Mouse (Mus musculus): Measurements from ENCODE around the gene Fdps. TPM values are rescaled to one million over a fixed set of nuclear protein-coding genes. Genes with fewer than 3 reads are reported as not detected.

Fdps gene
- polyA plus RNA-seq (2015; fragmentation: Nextera tagmentation; extraction: Ambion mirVana), result 625 and 664 TPM in 2 replicates

- peak; percentile 99 for ATAC-seq
- Histone ChIP-seq H3K27me3 (replicated peaks; ENCODE audit: control insufficient read depth, insufficient read depth, low read length) (no peaks in the 10 kb centered on the region), H3K4me3 (ENCODE audit: low read length) (peak within 1 kb of the TSS; percentile 81), H3K36me3 (ENCODE audit: control insufficient read depth, insufficient read depth, low read length) (peaks cover 14% of the 10 kb centered on the region), H3K27ac (ENCODE audit: low read length) (peak within 1 kb of the TSS; percentile 85), H3K4me1 (ENCODE audit: control insufficient read depth, insufficient read depth, low read length) (peaks cover 30% of the 10 kb centered on the region), H3K9ac (ENCODE audit: low read depth, low read length) (peak within 1 kb of the TSS; percentile 79), H3K9me3 (ENCODE audit: control insufficient read depth, low read length) (no peaks in the 10 kb centered on the region), H3K4me2 (ENCODE audit: low read depth, low read length) (peak within 1 kb of the TSS; percentile 95)
- WGBS, result under 1% methylated on average over 26 of the region's 26 CpGs
Observed at GRCm38 (mm10) chr3:89101812-89102494, at the start of gene Fdps. TSS of gene Fdps (minus strand) at chr3:89101959.

- Histone ChIP-seq H3K9me3 (ENCODE audit: control insufficient read depth, low read length) (no peaks in the 10 kb centered on the region), H3K27me3 (replicated peaks; ENCODE audit: control insufficient read depth, insufficient read depth, low read length) (no peaks in the 10 kb centered on the region), H3K4me1 (ENCODE audit: control insufficient read depth, insufficient read depth, low read length) (0 out of 2 replicates have a peak, but pooled peaks cover 3% of the 10 kb centered on the region), H3K36me3 (ENCODE audit: control insufficient read depth, insufficient read depth, low read length) (no peaks in the 10 kb centered on the region), H3K9ac (ENCODE audit: low read depth, low read length) (no peak overlapping the region), H3K27ac (ENCODE audit: low read length) (no peak overlapping the region), H3K4me3 (ENCODE audit: low read length) (no peak overlapping the region), H3K4me2 (ENCODE audit: low read depth, low read length) (peak overlapping the region; percentile 50; the same call in 1 of the 2 replicates)
- no peak for ATAC-seq
- 66% methylated on average over 14 of the region's 14 CpGs for WGBS
Observed at GRCm38 (mm10) chr3:89148567-89148966, 46.8 kb upstream of the Fdps start.

- Histone ChIP-seq H3K4me1 (ENCODE audit: control insufficient read depth, insufficient read depth, low read length) (0 out of 2 replicates have a peak, but pooled peaks cover 3% of the 10 kb centered on the region), H3K27me3 (replicated peaks; ENCODE audit: control insufficient read depth, insufficient read depth, low read length) (no peaks in the 10 kb centered on the region), H3K9me3 (ENCODE audit: control insufficient read depth, low read length) (no peaks in the 10 kb centered on the region), H3K36me3 (ENCODE audit: control insufficient read depth, insufficient read depth, low read length) (peaks cover under 1% of the 10 kb centered on the region; the same call in 1 of the 2 replicates), H3K27ac (ENCODE audit: low read length) (peak overlapping the region; percentile 40), H3K9ac (ENCODE audit: low read depth, low read length) (peak overlapping the region; percentile 54), H3K4me3 (ENCODE audit: low read length) (peak overlapping the region; percentile 30), H3K4me2 (ENCODE audit: low read depth, low read length) (peak overlapping the region; percentile 50)
- ATAC-seq, result peak; percentile 66; the same call in 1 of the 2 replicates
- 10% methylated on average over 15 of the region's 15 CpGs for WGBS
Observed at GRCm38 (mm10) chr3:89147979-89148311, 46.2 kb upstream of the Fdps start.

- peaks cover 4% of the 10 kb centered on the region; the same call in 1 of the 2 replicates for H3K36me3 ChIP-seq (ENCODE audit: control insufficient read depth, insufficient read depth, low read length)
- peak overlapping the region; percentile 30 for H3K4me3 ChIP-seq (ENCODE audit: low read length)
- H3K4me1 ChIP-seq (ENCODE audit: control insufficient read depth, insufficient read depth, low read length), result 0 out of 2 replicates have a peak, but pooled peaks cover 3% of the 10 kb centered on the region
- peak overlapping the region; percentile 54 for H3K9ac ChIP-seq (ENCODE audit: low read depth, low read length)
- H3K27ac ChIP-seq (ENCODE audit: low read length), result peak overlapping the region; percentile 40
- WGBS, result 22% methylated on average over 26 of the region's 26 CpGs
- peak; percentile 94 for ATAC-seq
- no peaks in the 10 kb centered on the region for H3K9me3 ChIP-seq (ENCODE audit: control insufficient read depth, low read length)
- H3K4me2 ChIP-seq (ENCODE audit: low read depth, low read length), result peak overlapping the region; percentile 50
- H3K27me3 ChIP-seq (replicated peaks; ENCODE audit: control insufficient read depth, insufficient read depth, low read length), result no peaks in the 10 kb centered on the region
Observed at GRCm38 (mm10) chr3:89147101-89147978, 45.6 kb upstream of the Fdps start.

GRCm38 (mm10) chr3:89145566-89145965, 43.8 kb upstream of the Fdps start:
- H3K4me3 ChIP-seq (ENCODE audit: low read length), result no peak overlapping the region
- H3K27ac ChIP-seq (ENCODE audit: low read length), result no peak overlapping the region
- WGBS, result 63% methylated on average over 8 of the region's 8 CpGs
- no peaks in the 10 kb centered on the region for H3K9me3 ChIP-seq (ENCODE audit: control insufficient read depth, low read length)
- 0 out of 2 replicates have a peak, but pooled peaks cover 3% of the 10 kb centered on the region for H3K4me1 ChIP-seq (ENCODE audit: control insufficient read depth, insufficient read depth, low read length)
- no peak overlapping the region for H3K9ac ChIP-seq (ENCODE audit: low read depth, low read length)
- no peaks in the 10 kb centered on the region for H3K27me3 ChIP-seq (replicated peaks; ENCODE audit: control insufficient read depth, insufficient read depth, low read length)
- no peak for ATAC-seq
- H3K36me3 ChIP-seq (ENCODE audit: control insufficient read depth, insufficient read depth, low read length), result peaks cover 4% of the 10 kb centered on the region; the same call in 1 of the 2 replicates
- no peak overlapping the region for H3K4me2 ChIP-seq (ENCODE audit: low read depth, low read length)

- Histone ChIP-seq H3K4me3 (ENCODE audit: low read length) (no peak overlapping the region), H3K27me3 (replicated peaks; ENCODE audit: control insufficient read depth, insufficient read depth, low read length) (no peaks in the 10 kb centered on the region), H3K4me1 (ENCODE audit: control insufficient read depth, insufficient read depth, low read length) (peaks cover 6% of the 10 kb centered on the region; the same call in 1 of the 2 replicates), H3K9me3 (ENCODE audit: control insufficient read depth, low read length) (no peaks in the 10 kb centered on the region), H3K4me2 (ENCODE audit: low read depth, low read length) (no peak overlapping the region), H3K9ac (ENCODE audit: low read depth, low read length) (no peak overlapping the region), H3K36me3 (ENCODE audit: control insufficient read depth, insufficient read depth, low read length) (peaks cover 4% of the 10 kb centered on the region; the same call in 1 of the 2 replicates), H3K27ac (ENCODE audit: low read length) (no peak overlapping the region)
- ATAC-seq, result no peak
- 77% methylated on average over 10 of the region's 10 CpGs for WGBS
Observed at GRCm38 (mm10) chr3:89144821-89145220, 43.1 kb upstream of the Fdps start.

- peak overlapping the region; percentile 64 for H3K9ac ChIP-seq (ENCODE audit: low read depth, low read length)
- peak overlapping the region; percentile 92 for H3K27ac ChIP-seq (ENCODE audit: low read length)
- H3K9me3 ChIP-seq (ENCODE audit: control insufficient read depth, low read length), result no peaks in the 10 kb centered on the region
- H3K36me3 ChIP-seq (ENCODE audit: control insufficient read depth, insufficient read depth, low read length), result no peaks in the 10 kb centered on the region
- no peaks in the 10 kb centered on the region for H3K27me3 ChIP-seq (replicated peaks; ENCODE audit: control insufficient read depth, insufficient read depth, low read length)
- peak overlapping the region; percentile 49 for H3K4me2 ChIP-seq (ENCODE audit: low read depth, low read length)
- peaks cover 22% of the 10 kb centered on the region for H3K4me1 ChIP-seq (ENCODE audit: control insufficient read depth, insufficient read depth, low read length)
- 24% methylated on average over 9 of the region's 9 CpGs for WGBS
- H3K4me3 ChIP-seq (ENCODE audit: low read length), result peak overlapping the region; percentile 43
- ATAC-seq, result peak; percentile 86
Observed at GRCm38 (mm10) chr3:89136365-89136764, 34.6 kb upstream of the Fdps start.

- Histone ChIP-seq H3K9me3 (ENCODE audit: control insufficient read depth, low read length) (no peaks in the 10 kb centered on the region), H3K9ac (ENCODE audit: low read depth, low read length) (peak within 1 kb of the TSS; percentile 64), H3K36me3 (ENCODE audit: control insufficient read depth, insufficient read depth, low read length) (no peaks in the 10 kb centered on the region), H3K27me3 (replicated peaks; ENCODE audit: control insufficient read depth, insufficient read depth, low read length) (no peaks in the 10 kb centered on the region), H3K4me2 (ENCODE audit: low read depth, low read length) (peak within 1 kb of the TSS; percentile 49), H3K27ac (ENCODE audit: low read length) (peak within 1 kb of the TSS; percentile 92), H3K4me1 (ENCODE audit: control insufficient read depth, insufficient read depth, low read length) (peaks cover 22% of the 10 kb centered on the region), H3K4me3 (ENCODE audit: low read length) (peak within 1 kb of the TSS; percentile 43)
- no peak for ATAC-seq
- 48% methylated on average over 3 of the region's 3 CpGs for WGBS
Observed at GRCm38 (mm10) chr3:89135958-89136357, 34.2 kb upstream of the Fdps start, which contains the start of gene Pklr. TSS of gene Pklr (plus strand) at chr3:89136142.

GRCm38 (mm10) chr3:89133752-89134151, 32.0 kb upstream of the Fdps start:
- Histone ChIP-seq H3K4me2 (ENCODE audit: low read depth, low read length) (peak overlapping the region; percentile 19; the same call in 1 of the 2 replicates), H3K36me3 (ENCODE audit: control insufficient read depth, insufficient read depth, low read length) (no peaks in the 10 kb centered on the region), H3K9ac (ENCODE audit: low read depth, low read length) (peak overlapping the region; percentile 69; the same call in 1 of the 2 replicates), H3K4me3 (ENCODE audit: low read length) (no peak overlapping the region), H3K4me1 (ENCODE audit: control insufficient read depth, insufficient read depth, low read length) (peaks cover 19% of the 10 kb centered on the region), H3K27me3 (replicated peaks; ENCODE audit: control insufficient read depth, insufficient read depth, low read length) (no peaks in the 10 kb centered on the region), H3K27ac (ENCODE audit: low read length) (peak overlapping the region; percentile 96), H3K9me3 (ENCODE audit: control insufficient read depth, low read length) (no peaks in the 10 kb centered on the region)
- 58% methylated on average over 1 of the region's 1 CpGs for WGBS
- peak; percentile 81 for ATAC-seq

Data from intestine, embryonic 16.5 days (tissue).